27 mouse cellular contexts compared by ENCODE assay signal in genomic region chr8:104543440-104544045, GRCm38 (mm10). TPM values are rescaled to one million over a fixed set of nuclear protein-coding genes. Genes with fewer than 3 reads are reported as not detected.
DNase-seq lines count a peak whose midpoint lies in the region.
"Had no signal": no experiment of that assay in that cellular context is flagged by ENCODE, and none has a peak within 500 bp of the region (broad histone marks: within the 10 kb centered on the region; RNA-seq: fewer than 3 reads in every experiment).

No protein-coding gene starts in this region.

- H3K4me1 ChIP-seq in heart, embryonic 10.5 days: peaks cover 22% of the 10 kb centered on the region

- DNase-seq in heart, adult 11 months: peak; percentile 98
- DNase-seq in heart, embryonic 10.5 days (ENCODE audit: low spot score): no peak
- peak; percentile 29 for DNase-seq in kidney, adult 9 months
- DNase-seq in kidney, postnatal 14 days: no peak
- DNase-seq in heart, adult 9 months (ENCODE audit: low spot score in 2 of 2): peak; percentile 47 to 85
- DNase-seq in skeletal muscle tissue, adult 2 months (ENCODE audit: low read depth, low spot score): peak; percentile 18
- no peak for DNase-seq in adrenal gland, adult 8-10 months
- DNase-seq: adrenal gland, postnatal 14 days; cerebellum, adult 18-20 months; cerebellum, postnatal 14 days; forebrain, postnatal 0 days; gastrocnemius, postnatal 14 days; liver, postnatal 0 days; lung, postnatal 36 days; right cerebral cortex, postnatal 25 days; spleen, adult 18-20 months; thymus, postnatal 14 days had no signal

- 83% methylated on average over 8 of the region's 8 CpGs for WGBS in heart, embryonic 10.5 days

- H3K36me3 ChIP-seq in heart, embryonic 10.5 days: no peaks in the 10 kb centered on the region
- H3K36me3 ChIP-seq: embryonic facial prominence, embryonic 15.5 days; forebrain, embryonic 12.5 days; limb, embryonic 12.5 days had no signal

- H3K9me3 ChIP-seq in heart, embryonic 10.5 days: no peaks in the 10 kb centered on the region
- H3K9me3 ChIP-seq: embryonic facial prominence, embryonic 15.5 days; forebrain, embryonic 12.5 days; limb, embryonic 12.5 days had no signal

- H3K27me3 ChIP-seq in heart, embryonic 10.5 days (ENCODE audit: insufficient read depth, poor library complexity, severe bottlenecking): peaks cover 61% of the 10 kb centered on the region

- H3K27ac ChIP-seq in heart, embryonic 10.5 days: no peak overlapping the region
- H3K27ac ChIP-seq: embryonic facial prominence, embryonic 15.5 days; forebrain, embryonic 12.5 days; hindbrain, embryonic 14.5 days; kidney, postnatal 0 days; limb, embryonic 12.5 days had no signal

- no peak overlapping the region for H3K4me3 ChIP-seq in heart, embryonic 10.5 days
- H3K4me3 ChIP-seq: embryonic facial prominence, embryonic 15.5 days; forebrain, embryonic 12.5 days; limb, embryonic 12.5 days had no signal

RNA-seq across cellular contexts. Expression of gene Car7, which starts 9.1 kb away (rescaled TPM):
- 0.90 and 2.3 TPM in 2 replicates for polyA plus RNA-seq in heart, embryonic 10.5 days (2016; fragmentation: Nextera tagmentation; extraction: Ambion mirVana)
- total RNA-seq in adrenal gland, adult 8-10 months (2022): 1 to 10 TPM; 1.7 to 5.6 (median 3.2) TPM

RNA-seq across cellular contexts. Expression of gene Nae1, which starts 9.1 kb away (rescaled TPM):
- 91.2 and 95.6 TPM in 2 replicates for polyA plus RNA-seq in heart, embryonic 10.5 days (2016; fragmentation: Nextera tagmentation; extraction: Ambion mirVana)
- total RNA-seq in adrenal gland, adult 8-10 months (2022): 10 to 100 TPM; 40.5 to 66.3 (median 47.3) TPM

RNA-seq across cellular contexts. Expression of gene Terb1, which starts 33.8 kb away (rescaled TPM):
- polyA plus RNA-seq in heart, embryonic 10.5 days (2016; fragmentation: Nextera tagmentation; extraction: Ambion mirVana): 0.16 and 0.21 TPM in 2 replicates
- total RNA-seq in adrenal gland, adult 8-10 months (2022): under 1 TPM in 2 of 4 experiments, not detected in 2; 0.16 to 0.52 TPM
- total RNA-seq: adrenal gland, postnatal 14 days; hematopoietic stem cell, adult 5-6 weeks; liver, adult 2 months; megakaryocyte, adult 5-6 weeks; MEL had no signal
- polyA plus RNA-seq: heart, embryonic 14.5 days; liver, adult 2 months had no signal

RNA-seq across cellular contexts. Expression of gene Pdp2, which starts 47.7 kb away (rescaled TPM):
- 10.9 and 11.0 TPM in 2 replicates for polyA plus RNA-seq in heart, embryonic 10.5 days (2016; fragmentation: Nextera tagmentation; extraction: Ambion mirVana)
- 10 to 100 TPM; 31.7 to 43.6 (median 38.0) TPM for total RNA-seq in adrenal gland, adult 8-10 months (2022)

Comparison
In these comparisons a context has a peak if more than half of its experiments do, and no peak if none do; other contexts are left out.
1. DNase-seq: peak in heart, adult 11 months (single experiment), kidney, adult 9 months (single experiment), heart, adult 9 months (2 of 2) and skeletal muscle tissue, adult 2 months (single experiment); none in heart, embryonic 10.5 days (single experiment), kidney, postnatal 14 days (single experiment) and adrenal gland, adult 8-10 months (single experiment).